19 mouse cellular contexts compared by ENCODE assay signal in genomic region chr19:53855781-53856180, GRCm38 (mm10).
"Had no signal": no experiment of that assay in that cellular context is flagged by ENCODE, and none has a peak within 500 bp of the region (broad histone marks: within the 10 kb centered on the region; RNA-seq: fewer than 3 reads in every experiment).

No protein-coding gene starts in this region.

- H3K9ac ChIP-seq: limb, embryonic 13.5 days; liver, embryonic 12.5 days; liver, embryonic 15.5 days; lung, embryonic 15.5 days had no signal

- H3K27me3 ChIP-seq: limb, embryonic 13.5 days; liver, embryonic 12.5 days; liver, embryonic 15.5 days; lung, embryonic 15.5 days had no signal

- H3K4me3 ChIP-seq: left cerebral cortex, adult 2 months; limb, embryonic 13.5 days; liver, embryonic 12.5 days; liver, embryonic 15.5 days; lung, embryonic 15.5 days had no signal

- ATAC-seq: liver, embryonic 12.5 days had no signal

- H3K9me3 ChIP-seq: limb, embryonic 13.5 days; liver, embryonic 12.5 days; liver, embryonic 15.5 days; lung, embryonic 15.5 days had no signal

- H3K4me2 ChIP-seq: limb, embryonic 13.5 days; liver, embryonic 12.5 days; liver, embryonic 15.5 days; lung, embryonic 15.5 days; midbrain, embryonic 11.5 days had no signal

- H3K36me3 ChIP-seq: limb, embryonic 13.5 days; liver, embryonic 12.5 days; liver, embryonic 15.5 days; lung, embryonic 15.5 days had no signal

- H3K27ac ChIP-seq: left cerebral cortex, adult 2 months; limb, embryonic 13.5 days; liver, embryonic 12.5 days; liver, embryonic 15.5 days; lung, embryonic 15.5 days had no signal

- DNase-seq: kidney, adult 18-20 months; kidney, adult 9 months; kidney, postnatal 14 days; kidney, postnatal 4 days; layer of hippocampus, postnatal 36 days; liver; lung, adult 18-20 months; lung, postnatal 10 days; lung, postnatal 36 days; midbrain, embryonic 14.5 days; thymus, adult 2 months; thymus, postnatal 14 days; thymus, postnatal 4 days had no signal
